Mouse (Mus musculus): ENCODE data around the gene Kcnk2.

The Kcnk2 gene

DNA sequence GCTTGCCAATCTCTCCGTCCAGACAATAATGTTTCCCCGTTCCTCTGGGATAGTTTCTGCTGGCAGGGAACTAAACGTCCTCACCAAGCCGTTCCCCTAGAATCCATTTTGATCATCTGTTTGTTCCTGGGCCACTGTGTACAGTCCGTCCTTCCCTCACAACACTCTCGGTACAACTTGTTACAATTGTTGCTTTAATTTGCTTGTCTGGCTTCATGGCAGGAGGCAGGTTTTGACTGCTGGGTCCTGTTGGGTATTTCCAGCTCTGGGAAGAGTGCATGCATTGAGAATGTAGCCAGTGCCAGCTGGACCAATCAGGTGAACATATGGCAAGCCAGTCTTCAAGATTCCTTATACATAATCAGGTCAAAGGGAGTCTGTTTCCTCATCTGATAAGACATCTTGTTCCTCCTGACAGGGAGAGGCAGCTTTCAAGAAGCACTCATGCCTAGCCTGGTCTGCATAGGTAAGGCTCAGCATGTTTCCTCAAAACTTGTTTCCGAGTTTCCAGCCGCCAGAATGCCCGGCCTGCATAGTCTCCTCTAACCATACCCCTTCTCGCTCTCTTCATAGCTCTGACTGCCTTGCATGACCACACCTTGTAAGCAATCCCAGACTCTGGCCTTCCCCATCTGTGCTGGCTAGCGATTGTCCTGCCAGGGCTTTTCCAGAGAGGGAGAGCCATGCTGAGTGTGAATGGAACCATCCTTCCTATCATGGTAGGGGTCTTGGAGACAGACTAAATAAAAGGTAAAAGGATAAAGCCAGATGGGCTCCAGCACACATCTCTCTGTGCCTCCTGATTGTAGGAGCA is 184.1 kb downstream of the Kcnk2 start:
- WGBS: 54% methylated on average over 11 of the region's 11 CpGs

DNA sequence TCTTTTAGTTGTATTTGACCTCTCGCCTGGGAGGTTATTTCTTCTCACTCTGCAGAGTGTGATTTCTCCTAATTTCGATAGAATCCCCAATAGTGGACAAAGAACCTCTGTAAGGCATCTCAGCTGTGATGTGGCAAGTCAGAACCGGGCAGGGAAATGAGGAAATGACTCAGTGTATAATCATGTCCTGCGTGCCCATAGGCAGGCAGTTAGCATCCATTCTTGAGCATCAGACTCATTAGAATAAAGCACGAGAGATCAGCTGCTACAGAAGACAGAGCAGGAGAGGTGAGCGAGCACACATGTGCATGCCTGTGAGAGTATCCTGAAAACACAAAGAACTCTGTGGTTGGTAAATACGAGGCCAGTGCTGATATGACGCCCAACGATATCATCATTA is 186.9 kb downstream of the Kcnk2 start:
- WGBS: 58% methylated on average over 9 of the region's 9 CpGs

DNA sequence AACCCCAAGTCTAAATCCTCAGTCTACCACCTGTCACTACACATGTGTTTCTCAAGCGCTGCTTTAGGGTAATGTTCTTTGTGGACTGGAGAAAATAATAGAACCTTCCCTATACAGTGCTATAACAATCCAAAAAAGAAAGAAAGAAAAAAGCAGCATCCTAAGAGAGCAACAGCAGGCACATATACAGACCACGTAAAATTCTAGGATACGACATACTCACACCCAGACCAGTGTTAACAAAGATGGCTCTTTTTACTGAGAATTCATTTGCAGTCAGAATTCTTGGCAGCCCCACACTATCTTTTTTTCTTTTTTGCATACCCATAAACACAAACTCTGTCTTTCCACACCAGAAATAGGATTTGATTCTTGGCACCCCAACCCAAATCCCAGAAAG is 187.6 kb downstream of the Kcnk2 start:
- 53% methylated on average over 3 of the region's 3 CpGs for WGBS

DNA sequence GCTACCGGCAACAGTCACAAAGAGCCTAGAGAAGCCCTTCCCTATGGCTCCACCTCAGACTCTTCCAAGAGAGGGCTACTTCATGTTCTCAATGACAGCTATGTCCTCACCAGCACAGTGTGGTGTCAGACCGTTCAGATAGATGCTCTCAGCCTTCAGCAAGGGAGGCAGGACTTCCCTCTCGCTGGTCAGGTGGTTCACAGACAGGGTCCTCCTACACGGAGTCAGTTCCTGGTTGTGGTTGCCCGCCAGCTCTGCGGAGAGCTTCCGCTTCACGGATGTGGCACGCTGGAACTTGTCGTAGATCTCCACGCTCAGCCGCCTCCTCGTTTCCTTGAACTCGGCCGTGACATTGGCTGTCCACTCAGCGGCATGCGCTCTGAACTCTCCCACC is 192.4 kb downstream of the Kcnk2 start:
- 91% methylated on average over 17 of the region's 17 CpGs for WGBS

DNA sequence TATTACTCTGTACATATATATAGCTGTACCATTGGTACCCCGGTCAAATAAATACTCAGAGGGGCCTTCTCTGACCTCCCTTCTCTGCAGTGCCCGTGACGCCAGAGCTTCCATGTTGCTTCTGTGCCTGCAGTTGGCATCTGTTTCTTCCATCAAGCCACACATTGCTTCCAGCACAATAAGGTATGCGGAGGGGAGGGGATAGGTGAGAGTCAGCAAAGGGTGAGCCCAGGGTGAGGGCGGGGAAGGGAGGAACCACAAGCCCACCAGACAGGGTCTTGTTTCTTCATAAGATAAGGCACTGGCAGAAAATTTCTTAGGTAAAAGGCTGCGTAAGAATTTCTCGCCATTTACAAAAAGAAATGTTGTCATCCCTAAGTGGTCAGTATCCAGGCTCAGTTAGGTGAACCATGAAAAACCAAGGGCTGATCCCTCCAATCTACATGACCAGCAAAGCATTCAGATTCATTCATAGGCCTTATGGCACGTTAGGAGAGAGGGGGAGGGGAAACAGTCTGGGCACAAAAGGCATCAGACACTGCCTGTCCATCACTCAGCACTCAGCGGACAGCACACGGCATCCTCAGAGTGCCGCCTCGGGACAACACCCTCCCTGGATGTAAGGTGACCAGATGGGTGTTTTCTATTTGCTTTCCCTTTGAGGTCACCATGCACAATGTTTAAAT is 192.9 kb downstream of the Kcnk2 start:
- 89% methylated on average over 12 of the region's 12 CpGs for WGBS

DNA sequence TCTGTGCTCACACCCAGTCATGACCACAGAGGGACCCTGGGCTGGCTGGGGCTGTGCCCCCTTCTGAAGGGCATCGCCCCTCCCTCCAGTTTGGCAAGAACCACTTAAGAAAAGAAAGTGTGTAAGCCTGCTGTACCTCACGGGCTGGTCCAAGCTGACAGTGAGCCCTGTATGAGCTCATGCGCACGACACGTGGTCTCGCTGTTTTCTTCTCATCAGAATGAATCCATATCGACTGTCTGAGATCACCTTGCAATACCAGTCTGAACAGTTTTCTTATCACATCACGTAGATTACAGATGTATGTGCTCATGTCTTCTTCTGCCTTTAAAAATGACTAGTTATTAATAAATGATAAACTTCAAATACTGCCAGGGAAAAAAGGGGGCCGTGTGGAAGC is 193.5 kb downstream of the Kcnk2 start:
- WGBS: 91% methylated on average over 9 of the region's 9 CpGs

DNA sequence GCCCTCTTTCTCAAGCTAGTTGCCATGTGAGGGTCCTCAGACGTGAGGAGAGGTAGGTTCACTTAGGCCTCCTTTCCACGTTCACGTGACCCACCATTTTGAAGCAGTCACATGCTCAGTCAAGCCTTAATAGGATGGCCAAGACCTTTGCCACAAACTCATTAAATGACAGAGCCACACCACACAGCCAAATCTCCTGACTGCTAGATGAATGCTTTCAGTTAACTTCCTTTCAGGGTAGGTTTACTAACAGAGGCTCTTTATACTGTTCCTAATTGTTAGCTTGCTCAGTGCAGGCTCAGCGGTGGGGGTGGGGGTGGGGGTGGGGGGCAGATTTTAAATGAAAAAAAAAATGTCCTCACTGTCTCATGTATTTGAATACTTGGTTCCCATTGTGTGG is 206.3 kb downstream of the Kcnk2 start:
- WGBS: 53% methylated on average over 4 of the region's 4 CpGs

DNA sequence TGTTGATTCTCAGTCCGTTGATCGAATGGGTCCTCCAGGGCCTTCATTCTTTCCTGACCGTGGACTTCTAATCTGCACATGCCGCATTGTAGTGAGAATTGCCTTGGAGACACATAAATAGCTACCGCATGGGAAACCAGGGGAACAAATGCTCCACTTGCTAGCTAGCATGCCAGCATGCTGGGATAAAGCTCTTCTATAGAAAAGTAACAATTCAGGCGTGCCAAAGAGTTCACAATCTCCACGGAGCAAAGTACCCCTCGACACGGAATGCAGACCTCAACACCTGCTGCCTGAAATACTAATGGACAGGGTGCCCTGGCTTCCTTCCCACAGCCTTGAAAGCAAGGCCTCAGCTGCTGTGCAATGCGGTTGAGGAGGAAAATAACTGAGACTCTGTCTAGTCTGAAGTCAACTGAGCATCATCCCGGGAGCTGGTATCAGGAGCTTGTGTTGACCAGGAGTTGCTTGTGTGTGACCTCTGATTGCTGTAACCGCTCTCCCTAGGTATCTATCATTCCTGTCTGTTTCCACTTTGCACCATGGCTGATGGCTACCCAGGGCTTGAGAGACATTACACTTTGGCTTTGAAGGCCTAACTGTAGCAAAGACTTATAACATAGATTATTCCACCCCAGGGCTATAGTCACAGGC is 214.2 kb downstream of the Kcnk2 start:
- 47% methylated on average over 12 of the region's 12 CpGs for WGBS

DNA sequence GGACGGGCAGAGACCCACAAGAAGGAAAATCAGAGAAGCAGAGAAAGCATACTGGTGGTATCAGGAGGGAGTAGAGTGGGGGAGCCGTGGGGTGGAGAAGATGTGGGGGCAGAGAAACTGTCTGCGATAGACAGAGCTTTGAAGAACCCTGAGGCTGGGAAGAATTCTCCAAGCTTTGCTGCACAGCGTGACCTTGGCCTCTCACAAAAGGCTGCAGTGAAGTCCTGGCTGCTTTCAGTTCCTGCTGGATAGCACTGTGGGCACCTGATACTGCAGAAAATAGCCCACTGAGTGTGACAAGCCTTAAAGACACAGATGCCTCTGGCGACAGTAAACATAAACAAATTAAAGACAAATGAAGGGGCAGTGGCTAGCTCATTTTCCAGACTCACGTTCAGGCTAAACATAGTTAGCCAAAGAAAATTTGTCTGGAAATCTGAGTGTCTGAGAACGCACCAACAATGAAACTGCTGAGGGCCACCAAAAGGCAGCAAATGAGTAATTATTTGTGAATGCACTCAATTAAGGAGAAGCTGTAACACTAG is 216.8 kb downstream of the Kcnk2 start:
- WGBS: 46% methylated on average over 7 of the region's 7 CpGs

DNA sequence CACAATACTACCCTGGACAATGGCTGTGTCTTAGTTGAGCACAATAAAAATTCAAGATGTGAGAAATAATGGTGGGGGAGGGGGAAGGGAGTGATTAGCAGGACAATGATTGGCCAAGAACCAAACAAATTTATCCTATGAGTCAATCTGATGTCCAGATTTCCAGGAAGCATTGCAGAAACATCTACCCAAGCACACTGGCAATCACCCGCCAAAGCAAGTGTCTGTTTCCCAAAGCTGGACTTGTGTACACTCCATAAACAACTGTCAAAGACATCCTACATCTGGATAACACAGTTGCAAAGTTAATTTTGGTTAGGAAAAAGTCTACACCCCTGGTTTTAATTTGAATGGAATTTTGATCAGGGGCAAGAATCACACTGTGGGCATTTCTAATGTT is 224.3 kb downstream of the Kcnk2 start:
- 96% methylated on average over 1 of the region's 1 CpGs for WGBS

DNA sequence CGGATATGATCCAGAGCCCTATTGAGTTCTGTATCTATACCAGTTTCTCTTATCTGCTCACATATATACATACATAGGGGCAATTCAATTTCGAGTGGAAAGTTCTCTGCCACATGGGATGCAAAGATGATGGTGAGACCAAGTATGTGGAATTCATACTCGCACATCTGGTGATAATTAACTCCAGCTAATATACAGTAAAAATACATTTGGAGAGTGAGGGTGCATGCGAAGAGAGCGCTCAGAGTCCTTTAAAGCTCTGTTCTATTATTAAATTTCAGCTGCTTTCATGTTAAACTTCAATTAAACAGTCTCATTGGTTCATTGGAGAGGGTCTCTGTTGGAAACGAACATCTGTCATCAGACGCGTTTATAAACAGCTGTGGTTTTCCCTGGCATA is 228.6 kb downstream of the Kcnk2 start:
- WGBS: 89% methylated on average over 8 of the region's 8 CpGs

DNA sequence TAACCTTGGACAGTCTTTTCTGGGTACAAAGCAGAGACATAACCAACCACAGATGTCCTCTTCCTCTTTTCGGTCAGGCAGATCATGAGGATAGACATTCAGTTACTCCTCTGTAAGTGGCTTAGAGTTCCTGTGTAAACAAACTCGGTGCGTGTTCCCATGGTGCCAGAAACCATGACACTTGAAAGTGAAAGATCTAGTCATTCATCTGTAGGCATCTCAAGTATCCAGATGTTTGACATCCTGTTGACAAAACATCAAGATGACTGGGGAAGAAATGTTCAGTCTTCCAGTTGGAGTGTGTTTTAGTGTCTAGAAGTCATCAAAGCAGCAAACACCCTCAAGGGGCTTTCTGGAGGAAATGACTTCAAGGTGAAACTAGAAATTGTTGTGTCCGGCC is 230.9 kb downstream of the Kcnk2 start:
- 78% methylated on average over 4 of the region's 4 CpGs for WGBS

DNA sequence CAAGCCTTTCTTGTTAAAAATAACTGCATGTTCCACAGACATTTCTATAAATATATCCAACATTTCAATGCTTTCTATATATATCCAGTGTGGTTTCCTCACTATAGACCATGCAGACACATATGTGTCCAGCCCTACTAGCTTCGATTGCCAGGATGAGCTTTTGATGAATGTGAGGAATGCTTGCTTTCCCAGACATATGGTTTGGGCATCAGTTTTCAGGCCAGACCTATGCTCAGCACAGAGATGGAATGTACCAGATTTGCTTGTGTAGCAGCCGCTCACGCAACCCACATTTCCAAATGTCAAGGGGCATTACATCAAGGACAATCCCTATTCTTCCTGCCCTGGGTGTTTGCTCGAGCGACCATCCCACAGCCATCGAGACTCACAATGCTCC is 236.3 kb downstream of the Kcnk2 start:
- WGBS: 68% methylated on average over 6 of the region's 6 CpGs

DNA sequence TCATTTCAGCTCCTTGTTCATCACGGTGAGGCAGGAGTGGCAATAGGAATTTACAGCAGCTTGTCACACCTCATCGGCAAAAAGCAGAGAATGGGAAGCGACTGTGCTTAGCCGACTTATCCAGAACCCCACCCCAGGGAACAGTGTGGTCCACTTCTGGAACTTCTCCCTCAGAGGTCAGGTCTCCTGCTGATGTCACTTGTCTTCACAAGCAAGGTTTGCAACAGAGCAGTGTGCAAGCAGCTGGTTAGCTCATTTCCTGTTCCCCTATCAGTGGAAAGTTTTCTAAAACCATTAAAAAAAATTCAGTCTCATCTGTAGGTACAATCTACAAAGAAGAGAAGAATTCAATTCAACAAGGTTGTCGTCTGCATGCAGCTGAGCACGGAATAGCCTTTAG is 236.9 kb downstream of the Kcnk2 start:
- WGBS: 58% methylated on average over 6 of the region's 6 CpGs

DNA sequence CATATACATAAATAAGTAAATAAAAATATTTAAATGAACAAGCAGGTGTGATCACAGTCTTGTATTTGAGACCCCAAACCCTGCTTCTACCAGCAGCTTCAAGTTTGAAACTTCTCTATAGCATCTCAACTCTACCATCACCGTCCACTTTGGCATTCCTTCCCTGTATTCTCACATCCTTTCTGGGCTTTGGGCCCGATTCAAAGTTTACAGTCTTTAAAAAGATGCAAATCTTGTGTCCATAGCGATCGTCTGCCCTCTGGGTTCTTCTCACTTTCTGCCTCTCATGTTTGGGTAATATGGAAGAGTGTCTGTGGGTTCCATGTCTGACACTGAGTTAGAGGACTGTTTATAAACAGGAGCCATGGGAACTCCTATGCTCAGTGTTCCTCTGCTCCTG is 237.4 kb downstream of the Kcnk2 start:
- WGBS: 51% methylated on average over 4 of the region's 4 CpGs

DNA sequence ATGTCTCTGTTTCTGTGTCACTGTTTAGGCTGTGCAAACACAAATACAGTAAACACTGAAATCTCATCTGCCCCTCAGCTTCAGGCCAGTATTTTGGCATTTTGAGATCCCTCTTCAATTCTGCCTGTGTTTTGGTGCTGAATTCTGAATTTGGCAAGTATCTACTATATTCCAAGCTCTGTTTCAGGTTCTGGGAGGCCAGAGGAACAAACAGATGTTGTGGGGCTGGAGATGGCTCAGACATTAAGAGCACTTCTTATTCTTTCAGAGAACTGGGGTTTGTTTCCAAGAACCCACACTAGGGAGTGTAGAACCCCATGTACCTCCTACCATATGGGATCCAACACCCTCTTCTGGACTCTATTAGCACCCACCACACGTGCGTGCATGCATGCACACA is 237.8 kb downstream of the Kcnk2 start:
- 80% methylated on average over 2 of the region's 2 CpGs for WGBS

All from cerebral cortex, adult 2 months (tissue).